Mouse (Mus musculus): ENCODE measurements around the gene Mta2.
A peak's percentile ranks its signal among the peaks of the same experiment; 100 is the strongest.
"Not testable (repeated sequence)": the region's sequence is repeated elsewhere in the genome, so short reads cannot be mapped to it uniquely, and the experiment has no call there.

Gene Mta2

DNA sequence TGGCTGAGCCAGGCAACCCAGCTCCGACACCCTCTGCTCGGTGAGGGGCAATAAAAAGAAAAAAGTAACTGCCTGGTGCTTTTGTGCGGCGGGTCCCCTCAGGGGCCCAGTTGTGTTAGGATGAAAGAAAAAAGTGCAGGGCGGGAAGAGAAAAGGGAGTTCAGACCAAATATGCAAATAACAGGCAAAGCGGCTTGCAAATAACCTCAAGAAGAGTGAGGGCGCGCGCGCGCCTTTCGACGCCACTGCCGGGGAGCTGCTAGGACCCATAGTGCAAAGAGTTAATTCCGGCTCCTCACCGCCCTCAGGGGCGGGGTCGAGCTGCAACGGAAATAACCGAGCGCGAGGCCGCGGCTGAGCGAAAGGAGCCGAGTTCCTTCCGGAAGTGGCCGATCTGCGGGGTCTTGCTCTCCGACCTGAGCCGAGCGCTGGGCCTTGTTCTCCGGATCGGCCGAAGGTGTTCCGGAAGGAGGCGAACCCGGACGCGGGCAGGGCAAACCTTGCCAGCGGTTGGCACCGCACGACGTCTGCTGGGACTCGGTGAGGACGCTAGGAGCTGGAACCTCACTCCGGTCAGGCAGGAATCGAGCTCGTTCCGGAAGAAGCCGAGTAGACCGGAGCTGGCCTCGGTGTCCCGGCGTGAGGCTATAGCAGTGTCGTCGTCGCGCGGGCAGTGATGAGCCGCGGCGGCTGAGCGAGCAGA is at the start of gene Mta2:
Gene Mta2, plus strand, starts transcription at position 361 of the 703 bp plus-strand sequence.
- peak; percentile 98 for DNase-seq (ENCODE audit: low read depth, low spot score)

DNA sequence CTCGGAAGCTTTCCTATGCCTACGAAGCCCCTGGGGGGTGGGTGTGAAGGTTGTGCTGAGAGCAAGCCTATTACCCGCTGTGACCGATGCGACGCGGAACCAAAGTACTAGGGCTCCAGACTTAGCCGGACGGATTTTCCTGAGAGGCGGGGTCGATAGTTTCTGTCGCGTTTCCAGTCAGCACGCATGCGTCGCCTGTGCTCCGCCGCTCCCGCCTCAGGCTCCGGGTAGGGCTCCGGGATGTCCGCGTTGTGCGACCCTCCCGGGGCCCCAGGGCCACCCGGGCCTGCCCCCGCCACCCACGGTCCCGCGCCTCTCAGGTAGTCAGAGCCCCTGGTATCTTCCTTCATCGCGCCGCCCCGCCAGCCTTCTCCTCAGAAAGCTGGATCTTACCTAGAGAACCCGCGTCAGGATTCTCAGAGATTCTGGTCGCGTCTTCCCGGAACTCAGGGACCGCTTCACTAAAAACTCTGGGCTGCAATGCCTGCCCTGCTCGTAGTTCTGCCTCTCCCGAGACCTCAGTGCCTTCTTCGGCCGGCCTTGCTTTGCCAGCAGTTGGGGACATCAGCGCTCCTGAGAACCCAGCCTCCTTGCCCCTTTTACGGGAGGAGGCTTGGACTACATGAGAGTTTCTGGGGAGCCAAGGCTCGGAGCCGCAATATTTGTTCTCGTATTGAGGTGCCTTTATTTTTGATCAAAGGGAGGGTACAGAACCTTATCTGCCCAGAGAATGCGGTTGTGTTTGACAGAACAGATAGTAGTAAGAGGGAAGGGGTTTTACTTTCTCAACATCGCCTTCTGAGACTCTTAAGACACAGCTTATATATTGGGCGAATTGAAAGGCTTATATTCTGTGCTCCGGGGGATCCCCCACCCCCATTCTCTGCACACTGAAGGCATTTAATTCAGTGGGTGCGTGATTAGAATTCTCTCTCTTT is 48.6 kb upstream of the Mta2 start, which contains the start of gene Ints5:
Gene Ints5, plus strand, starts transcription at position 177 of the 938 bp plus-strand sequence.
- peak; percentile 96 for DNase-seq (ENCODE audit: low read depth, low spot score)

DNA sequence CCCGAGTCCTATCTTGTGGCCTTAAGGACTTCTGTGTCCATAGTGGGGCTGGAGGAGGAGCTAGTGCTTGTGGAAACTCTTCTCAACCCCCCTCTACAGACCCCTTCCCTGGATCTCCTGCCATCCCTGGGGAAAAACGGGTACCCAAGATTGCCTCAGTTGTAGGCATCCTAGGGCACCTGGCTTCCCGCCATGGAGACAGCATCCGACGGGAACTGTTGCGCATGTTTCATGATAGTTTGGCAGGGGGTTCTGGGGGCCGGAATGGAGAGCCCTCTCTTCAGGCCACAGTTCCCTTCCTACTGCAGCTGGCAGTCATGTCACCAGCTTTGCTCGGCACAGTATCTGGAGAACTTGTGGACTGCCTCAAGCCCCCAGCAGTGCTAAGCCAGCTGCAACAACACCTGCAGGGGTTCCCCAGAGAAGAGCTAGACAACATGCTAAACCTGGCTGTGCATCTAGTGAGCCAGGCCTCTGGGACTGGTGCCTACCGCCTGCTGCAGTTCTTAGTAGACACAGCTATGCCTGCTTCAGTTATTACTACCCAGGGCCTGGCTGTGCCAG is 46.2 kb upstream of the Mta2 start:
- DNase-seq (ENCODE audit: low read depth, low spot score), result no peak

DNA sequence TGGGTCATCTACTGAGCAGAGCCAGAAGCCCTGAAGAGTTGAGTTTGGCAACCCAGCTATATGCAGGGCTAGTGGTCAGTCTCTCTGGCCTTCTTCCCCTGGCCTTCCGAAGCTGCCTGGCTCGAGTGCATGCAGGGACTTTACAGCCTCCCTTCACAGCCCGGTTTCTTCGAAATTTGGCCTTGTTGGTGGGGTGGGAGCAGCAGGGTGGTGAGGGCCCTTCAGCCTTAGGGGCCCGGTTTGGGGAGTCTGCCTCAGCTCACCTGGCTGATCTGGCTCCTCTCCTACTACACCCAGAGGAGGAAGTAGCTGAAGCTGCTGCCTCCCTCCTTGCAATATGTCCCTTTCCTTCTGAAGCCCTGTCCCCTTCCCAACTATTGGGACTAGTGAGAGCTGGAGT is 45.4 kb upstream of the Mta2 start:
- DNase-seq (ENCODE audit: low read depth, low spot score), result not testable (repeated sequence)

DNA sequence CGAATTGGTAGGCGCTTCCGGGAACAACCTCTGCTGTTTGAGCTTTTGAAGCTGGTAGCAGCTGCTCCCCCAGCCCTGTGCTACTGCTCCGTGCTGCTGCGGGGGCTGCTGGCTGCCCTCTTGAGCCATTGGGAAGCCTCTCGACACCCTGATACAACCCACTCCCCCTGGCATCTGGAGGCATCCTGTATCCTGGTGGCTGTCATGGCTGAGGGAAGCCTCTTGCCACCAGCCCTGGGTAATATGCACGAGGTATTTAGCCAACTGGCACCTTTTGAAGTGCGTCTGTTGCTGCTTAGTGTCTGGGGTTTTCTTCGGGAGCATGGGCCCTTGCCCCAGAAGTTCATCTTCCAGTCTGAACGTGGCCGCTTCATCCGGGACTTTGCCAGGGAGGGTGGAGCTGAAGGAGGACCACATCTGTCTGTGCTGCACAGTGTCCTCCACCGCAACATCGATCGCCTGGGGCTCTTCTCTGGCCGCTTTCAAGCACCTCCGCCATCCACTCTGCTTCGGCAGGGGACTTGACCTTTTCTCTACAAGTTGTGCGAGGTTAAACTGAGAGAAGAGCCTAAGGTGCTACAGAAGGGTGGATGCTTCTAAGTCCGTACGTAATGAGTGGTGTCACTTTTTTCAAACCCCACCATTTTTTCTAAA is 44.3 kb upstream of the Mta2 start:
- peak; percentile 58 for DNase-seq (ENCODE audit: low read depth, low spot score)

DNA sequence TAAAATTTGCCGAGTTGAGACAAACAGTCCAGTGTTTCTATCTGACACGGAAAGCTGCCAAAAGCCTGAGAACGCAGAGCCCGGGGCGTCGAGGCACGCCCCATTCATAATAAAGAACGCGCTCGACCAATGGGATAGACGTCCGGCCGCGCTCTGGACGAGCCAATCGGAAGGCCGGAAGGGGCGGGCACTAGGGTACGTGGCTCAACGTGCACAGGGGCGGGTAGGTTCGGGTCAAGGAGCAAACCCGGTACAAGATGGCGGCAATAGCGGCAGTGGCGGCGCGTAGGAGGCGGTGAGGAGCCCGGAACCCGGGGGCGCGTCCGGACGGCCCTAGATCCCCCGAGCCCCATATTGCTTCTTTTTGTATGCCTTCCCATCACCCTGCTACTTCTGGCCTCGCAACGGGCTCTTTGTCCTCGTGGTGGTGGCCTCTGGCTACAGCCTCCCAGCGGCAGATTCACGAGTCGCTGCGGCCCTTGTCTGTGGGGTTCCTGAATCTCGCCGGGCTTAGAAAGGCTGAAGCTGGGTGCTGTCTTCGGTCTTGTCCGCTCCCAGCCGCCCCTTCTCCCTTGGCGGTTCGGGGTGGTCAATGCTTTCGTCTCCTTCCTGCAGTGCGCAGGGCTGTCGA is 43.7 kb upstream of the Mta2 start, which contains the start of gene Ganab:
Gene Ganab, plus strand, starts transcription at position 207 of the 631 bp plus-strand sequence.
- peak; percentile 98 for DNase-seq (ENCODE audit: low read depth, low spot score)

DNA sequence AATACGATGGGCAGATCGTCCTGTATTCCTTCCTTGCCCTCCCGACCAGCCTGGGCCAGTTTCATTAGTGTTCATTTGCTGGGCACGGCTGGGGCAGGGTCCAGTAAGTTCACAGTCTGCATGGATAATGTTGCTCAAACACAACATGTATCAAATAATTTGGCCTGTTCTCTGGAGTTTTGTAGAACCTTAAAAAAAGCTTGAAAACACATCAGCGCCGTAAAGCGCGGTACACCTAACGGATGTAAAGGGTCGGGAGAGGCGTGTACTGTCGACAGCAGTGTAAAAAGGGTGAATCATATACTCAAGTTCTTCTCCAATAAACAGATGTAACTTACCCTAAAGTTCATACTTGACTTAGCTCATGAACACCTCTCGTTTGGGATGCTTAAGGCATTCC is 43.1 kb upstream of the Mta2 start:
- DNase-seq (ENCODE audit: low read depth, low spot score), result no peak

DNA sequence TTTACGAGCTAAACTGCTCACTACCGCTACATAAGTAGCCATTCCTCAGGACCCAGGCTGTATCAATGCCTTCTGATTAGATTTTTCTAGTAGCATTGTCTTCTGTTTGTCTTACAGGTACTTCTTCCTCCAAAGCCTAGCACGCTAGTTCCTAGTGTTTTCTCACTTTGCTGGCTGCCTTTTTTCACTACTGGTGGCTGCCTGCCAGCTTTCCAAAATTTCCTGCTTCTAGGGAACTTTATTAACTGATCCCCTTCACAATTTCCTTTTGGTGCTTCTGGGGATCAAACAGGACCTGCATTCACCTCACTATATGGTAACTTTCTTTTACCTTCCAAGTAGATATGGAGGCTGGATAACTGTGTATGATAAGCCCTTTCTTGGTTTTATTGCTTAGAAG is 42.6 kb upstream of the Mta2 start:
- no peak for DNase-seq (ENCODE audit: low read depth, low spot score)

DNA sequence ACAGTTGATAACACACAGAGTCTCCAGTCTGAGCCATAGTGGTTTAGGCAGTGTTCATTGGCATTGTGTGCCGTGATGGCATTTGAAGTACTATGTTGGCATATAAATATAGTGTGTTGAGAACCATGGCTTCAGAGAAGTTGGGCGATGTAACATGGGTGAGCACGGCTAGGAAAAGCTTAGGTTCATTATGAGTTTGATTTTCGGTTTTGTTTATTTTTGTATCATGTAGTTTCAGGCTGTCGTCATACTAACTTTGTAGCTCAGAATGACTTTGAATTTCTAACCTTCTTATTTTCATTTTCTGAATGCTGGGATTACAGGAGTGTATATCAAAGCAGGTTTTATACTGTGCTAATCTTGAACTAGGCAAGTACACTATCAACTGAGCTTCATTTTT is 38.3 kb upstream of the Mta2 start:
- no peak for DNase-seq (ENCODE audit: low read depth, low spot score)

DNA sequence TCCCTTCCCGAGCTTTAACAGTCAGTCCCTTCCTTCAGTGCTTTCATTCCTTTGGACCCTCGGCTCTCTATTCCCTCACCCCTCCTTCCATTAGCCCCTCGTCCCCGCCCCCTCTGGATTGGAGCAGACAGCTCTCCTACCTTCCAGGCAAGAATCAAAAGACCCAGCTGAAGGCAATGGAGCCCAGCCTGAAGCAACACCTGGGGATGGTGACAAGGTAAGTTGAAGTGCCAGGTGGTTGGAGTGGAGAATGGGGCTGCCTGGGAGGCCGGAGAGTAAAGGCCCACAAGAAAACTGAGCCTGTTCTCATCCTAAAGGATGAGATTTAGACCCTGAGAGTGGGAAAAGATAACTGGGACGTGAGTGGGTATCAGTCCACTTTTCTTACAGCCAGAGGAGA is 33.1 kb upstream of the Mta2 start:
- no peak for DNase-seq (ENCODE audit: low read depth, low spot score)

DNA sequence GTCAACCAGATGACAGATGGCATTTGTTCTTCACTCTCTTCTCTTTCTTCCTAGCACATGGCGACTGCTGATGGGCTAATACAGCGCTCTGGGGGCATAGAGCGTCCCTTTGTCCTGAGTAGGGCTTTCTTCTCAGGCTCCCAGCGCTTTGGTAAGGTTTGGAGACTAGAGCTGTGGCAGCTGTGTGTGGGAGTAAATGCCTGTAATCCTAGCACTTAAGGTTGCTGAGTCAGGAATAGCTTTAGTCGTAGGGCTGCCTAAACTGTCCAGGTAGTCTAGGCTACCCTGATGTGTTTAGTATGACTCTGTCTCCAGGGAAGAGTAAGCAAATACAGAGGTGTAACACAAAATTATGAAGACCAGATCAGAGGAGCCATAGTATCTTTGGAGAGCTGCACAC is 29.9 kb upstream of the Mta2 start:
- peak; percentile 70 for DNase-seq (ENCODE audit: low read depth, low spot score)

DNA sequence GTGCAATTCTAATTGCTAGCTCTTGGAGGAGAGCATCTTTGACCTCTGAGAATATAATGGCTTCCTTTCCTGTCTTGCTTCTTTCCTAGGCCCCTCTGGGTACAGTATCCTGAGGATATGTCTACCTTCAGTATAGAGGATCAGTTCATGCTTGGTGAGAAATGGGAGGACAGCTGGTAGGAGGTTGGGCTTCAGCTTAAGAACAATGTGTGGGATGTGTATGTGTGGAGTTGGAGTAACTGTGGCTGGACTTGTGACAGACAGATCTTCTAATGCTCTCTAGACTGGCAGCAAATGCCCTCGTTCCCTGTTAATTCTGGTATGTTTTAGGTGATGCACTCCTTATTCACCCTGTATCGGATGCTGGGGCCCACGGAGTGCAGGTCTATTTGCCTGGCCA is 27.5 kb upstream of the Mta2 start:
- DNase-seq (ENCODE audit: low read depth, low spot score), result peak; percentile 76

DNA sequence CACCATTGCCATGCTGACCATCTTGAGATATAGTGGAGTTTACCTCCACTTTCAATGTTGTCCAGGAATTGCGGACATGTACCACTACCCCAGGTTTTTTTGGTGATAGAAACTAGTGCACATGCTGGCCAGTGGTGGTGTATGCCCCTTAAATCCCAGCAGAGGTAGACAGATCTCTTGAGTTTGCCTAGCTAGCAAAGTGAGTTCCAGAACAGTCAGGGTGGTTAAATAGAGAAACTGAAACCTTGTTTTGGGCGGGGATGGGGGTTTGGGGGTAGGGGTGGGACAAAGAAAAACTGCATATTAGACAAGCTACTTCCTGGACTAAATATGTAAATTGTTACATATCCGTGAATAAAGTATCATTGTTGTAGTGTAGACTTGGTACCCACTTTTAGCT is 22.7 kb upstream of the Mta2 start:
- DNase-seq (ENCODE audit: low read depth, low spot score), result no peak

DNA sequence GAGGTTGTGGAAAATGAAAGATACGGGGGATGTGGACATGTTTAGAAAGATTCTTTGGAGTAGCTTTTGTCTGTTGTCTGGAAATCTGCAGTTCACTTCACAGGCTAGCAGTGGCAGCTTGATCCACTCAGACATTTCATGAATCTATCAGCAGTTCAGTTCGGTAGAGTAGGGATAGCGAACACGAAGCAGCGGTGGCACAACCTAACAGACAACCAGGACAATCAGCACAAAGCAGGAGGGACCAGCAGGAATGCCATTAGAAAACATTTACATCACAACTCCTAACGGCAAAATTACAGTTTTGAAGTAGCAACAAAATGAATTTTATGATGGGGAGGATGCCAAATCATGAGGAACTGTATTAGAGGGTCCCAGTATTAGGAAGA is 22.0 kb upstream of the Mta2 start:
- DNase-seq (ENCODE audit: low read depth, low spot score), result no peak

DNA sequence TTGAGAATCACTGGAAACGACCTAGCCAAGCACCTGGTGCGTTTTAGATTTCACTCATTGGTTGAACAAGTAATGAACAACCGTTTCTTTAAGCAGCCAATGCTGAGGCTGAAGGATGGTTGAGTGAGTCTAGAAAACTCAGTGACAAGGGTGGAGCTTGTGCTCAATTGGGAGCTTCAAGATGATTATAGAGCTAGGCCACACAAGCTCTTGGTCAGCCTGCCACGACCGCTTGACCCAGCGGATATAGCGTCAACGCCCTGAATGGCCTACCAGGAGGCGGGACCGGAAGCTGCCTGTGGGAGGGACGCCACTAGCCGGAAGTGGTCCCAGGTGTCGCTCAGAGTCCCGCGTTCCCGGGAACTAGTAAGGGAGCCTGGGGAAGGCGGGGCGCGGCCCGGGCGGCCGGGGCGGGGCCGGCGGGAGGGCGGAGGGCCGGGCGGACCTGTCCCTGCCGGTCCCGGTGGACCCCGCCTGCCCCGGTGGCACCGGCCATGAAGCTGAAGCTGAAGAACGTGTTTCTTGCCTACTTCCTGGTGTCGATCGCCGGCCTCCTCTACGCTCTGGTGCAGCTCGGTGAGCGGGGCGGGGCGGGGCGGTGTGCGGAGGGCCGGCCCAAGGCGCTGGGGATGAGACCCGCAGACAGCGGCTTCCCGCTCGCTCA is 21.5 kb upstream of the Mta2 start, which contains the start of gene B3gat3:
Gene B3gat3, plus strand, starts transcription at position 302 of the 664 bp plus-strand sequence.
- peak; percentile 98 for DNase-seq (ENCODE audit: low read depth, low spot score)

DNA sequence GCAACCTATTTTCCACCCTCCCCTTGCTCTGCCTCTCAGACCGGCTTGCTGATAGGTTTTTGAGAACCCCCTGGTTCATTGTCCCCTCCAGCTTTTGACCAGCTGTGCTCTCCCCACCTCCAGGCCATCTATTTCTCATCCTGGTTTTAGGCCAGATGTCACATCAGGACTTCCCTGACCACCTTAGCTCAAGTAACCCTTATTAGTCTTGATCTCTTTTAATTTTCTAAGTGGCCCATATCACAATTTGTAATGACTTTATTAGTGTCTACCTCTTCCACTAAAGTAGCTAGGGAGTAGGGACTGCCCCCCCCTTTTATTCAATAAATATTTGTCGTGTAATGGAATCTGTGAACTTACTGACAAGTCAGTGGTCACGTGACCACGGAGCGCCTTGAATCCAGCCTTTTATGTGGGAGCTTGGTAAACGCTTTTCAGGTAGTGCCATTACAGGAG is 20.8 kb upstream of the Mta2 start:
- peak; percentile 66 for DNase-seq (ENCODE audit: low read depth, low spot score)

DNA sequence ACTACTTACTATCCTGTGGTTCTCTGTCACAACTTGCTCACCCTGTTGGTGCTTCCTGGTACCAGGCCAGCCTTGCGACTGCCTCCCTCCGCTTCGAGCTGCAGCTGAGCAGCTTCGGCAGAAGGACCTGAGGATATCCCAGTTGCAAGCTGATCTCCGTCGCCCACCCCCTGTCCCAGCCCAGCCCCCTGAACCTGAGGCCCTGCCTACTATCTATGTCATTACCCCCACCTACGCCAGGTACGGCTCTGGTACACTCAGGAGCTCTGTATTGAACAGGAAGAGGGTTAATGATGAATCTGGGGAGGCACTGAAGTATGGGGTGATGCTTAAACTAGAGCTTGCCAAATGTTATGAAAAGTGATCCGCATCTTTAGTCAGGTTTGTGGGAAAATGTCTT is 19.9 kb upstream of the Mta2 start:
- no peak for DNase-seq (ENCODE audit: low read depth, low spot score)

DNA sequence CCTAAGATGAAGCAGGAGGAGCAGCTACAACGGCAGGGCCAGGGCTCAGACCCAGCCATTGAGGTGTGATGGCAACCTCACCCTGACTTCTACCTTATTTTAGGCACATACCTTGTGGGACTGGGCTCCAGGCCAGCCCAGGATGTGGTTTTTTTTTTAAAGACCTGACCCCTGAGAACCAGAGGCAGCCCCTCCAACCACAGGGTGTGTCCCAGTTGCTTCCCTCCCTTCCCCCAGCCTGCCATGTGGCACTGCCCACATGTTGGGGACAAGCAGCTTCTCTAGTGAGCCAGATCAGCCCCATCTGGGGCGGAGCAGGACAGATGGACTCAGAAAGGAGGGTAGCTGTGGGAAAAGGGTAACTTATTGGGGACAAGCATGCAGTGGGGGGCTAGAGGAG is 14.9 kb upstream of the Mta2 start:
- no peak for DNase-seq (ENCODE audit: low read depth, low spot score)

DNA sequence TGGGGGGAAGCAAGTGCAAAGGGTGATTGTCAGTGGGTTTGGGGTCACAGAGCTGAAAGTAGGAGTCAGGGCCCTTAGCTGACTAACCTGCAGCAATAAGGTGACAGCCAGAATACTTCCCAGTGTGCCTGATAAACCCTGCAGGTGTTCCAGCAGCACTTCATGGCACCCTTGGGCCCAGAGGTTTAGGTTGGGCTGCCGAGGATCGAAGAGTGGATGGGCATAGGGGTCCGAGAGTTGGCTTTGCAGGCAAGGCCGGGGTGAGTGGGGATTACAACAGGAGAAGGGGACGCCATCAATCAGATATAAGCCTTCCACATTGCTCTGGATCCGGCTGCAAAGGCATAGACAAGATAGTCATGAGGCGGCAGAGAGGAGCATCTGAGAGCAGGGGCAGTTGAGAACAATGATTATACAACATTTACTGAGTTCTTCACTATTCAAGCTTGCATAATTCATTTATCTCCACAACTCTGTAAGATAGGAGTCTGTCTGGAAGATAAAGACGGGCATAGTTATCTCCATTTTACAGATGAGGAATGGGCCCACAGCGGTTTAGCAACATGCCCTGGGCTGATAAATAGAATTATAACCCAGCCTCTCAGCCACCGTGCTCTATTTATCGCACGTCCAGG is 13.7 kb upstream of the Mta2 start:
- DNase-seq (ENCODE audit: low read depth, low spot score), result no peak

DNA sequence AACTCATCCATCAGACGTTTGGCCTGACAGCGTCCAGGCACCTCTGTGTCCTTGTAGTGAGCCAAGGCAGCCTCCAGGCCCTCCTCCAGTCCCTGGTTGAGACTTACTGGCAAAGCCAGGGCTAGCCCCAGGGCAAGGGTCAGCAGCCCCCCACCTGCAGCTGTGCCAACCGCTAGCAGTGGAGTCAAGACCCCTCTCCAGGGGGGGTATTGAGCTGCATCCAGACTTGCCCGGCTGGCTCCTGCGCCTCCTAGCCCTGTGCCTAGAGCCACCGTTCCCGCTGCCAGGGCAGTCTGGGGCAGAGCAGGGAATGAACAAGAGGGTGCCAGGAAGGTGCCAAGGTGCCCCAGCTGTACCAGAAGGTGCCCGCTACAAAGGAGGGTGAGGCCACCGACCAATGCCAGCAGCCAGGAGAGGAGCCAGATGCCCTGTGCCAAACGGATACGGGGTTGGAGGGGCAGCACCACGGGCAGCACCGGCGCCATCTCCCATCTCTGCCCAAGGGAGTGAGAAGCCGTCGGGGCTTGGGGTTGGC is 12.9 kb upstream of the Mta2 start:
- DNase-seq (ENCODE audit: low read depth, low spot score), result peak; percentile 69

Measured in brain, adult 2 months (tissue).